Mouse (Mus musculus) myocyte (in vitro differentiated cells): ENCODE measurements at regions not wholly inside any gene's neighbourhood (a gene's known extent, or its start where the extent isn't known, plus 50 kb on each side); places are given as distances from the start of the nearest gene placed in this dataset.

ENCODE experiments used
- CEBPB ChIP-seq: IDR thresholded peaks from 2 replicates; pipeline ENCODE4 v1.6.1; 2011; ENCODE audit warnings: mild to moderate bottlenecking, moderate library complexity; ENCODE audit not compliant: poor library complexity, insufficient read depth, severe bottlenecking
- E2F4 ChIP-seq: IDR thresholded peaks from one replicate; pipeline ENCODE4 v1.6.1; 2011; ENCODE audit warnings: mild to moderate bottlenecking, control low read depth, moderate library complexity; ENCODE audit not compliant: insufficient read depth
- MAX ChIP-seq: IDR thresholded peaks from one replicate; pipeline ENCODE4 v1.6.1; 2011; ENCODE audit warnings: low read depth, mild to moderate bottlenecking, control low read depth
- MYOD1 ChIP-seq, 3 experiments: IDR thresholded peaks; one replicate each; pipeline ENCODE4 v1.6.1; 2011; ENCODE audit warnings: control low read depth in 2 of 3, low read depth in 2 of 3, mild to moderate bottlenecking in 2 of 3, moderate library complexity in 1 of 3; ENCODE audit not compliant: insufficient read length in 2 of 3, control insufficient read depth in 1 of 3
- MYOG ChIP-seq, 3 experiments: IDR thresholded peaks; one replicate each; pipeline ENCODE4 v1.6.1; 2011; ENCODE audit warnings: control low read depth in 2 of 3, low read depth in 2 of 3, mild to moderate bottlenecking in 2 of 3; ENCODE audit not compliant: insufficient read length in 2 of 3, control insufficient read depth in 1 of 3, insufficient read depth in 1 of 3
- POLR2A ChIP-seq: IDR thresholded peaks from one replicate; pipeline ENCODE4 v1.6.1; 2011; ENCODE audit warnings: low read depth, mild to moderate bottlenecking, control low read depth, moderate library complexity; ENCODE audit not compliant: insufficient read length
- POLR2AphosphoS2 ChIP-seq: IDR thresholded peaks from one replicate; pipeline ENCODE4 v1.6.1; 2011; ENCODE audit warnings: low read depth, control low read depth; ENCODE audit not compliant: insufficient read length
- REST ChIP-seq: IDR thresholded peaks from one replicate; pipeline ENCODE4 v1.6.1; 2011; ENCODE audit warnings: mild to moderate bottlenecking, control low read depth, moderate library complexity; ENCODE audit not compliant: insufficient read depth, insufficient read length
- SRF ChIP-seq: IDR thresholded peaks from one replicate; pipeline ENCODE4 v1.6.1; 2011; ENCODE audit warnings: low read depth; ENCODE audit not compliant: control insufficient read depth, insufficient read length
- TCF12 ChIP-seq: IDR thresholded peaks from one replicate; pipeline ENCODE4 v1.6.1; 2011; ENCODE audit warnings: mild to moderate bottlenecking, control low read depth; ENCODE audit not compliant: poor library complexity, insufficient read depth, severe bottlenecking
- TCF3 ChIP-seq: IDR thresholded peaks from one replicate; pipeline ENCODE4 v1.6.1; 2011; ENCODE audit warnings: low read depth, control low read depth; ENCODE audit not compliant: insufficient read length
- USF1 ChIP-seq: IDR thresholded peaks from one replicate; pipeline ENCODE4 v1.6.1; 2011; ENCODE audit warnings: low read depth, mild to moderate bottlenecking, control low read depth, moderate library complexity

DNA sequence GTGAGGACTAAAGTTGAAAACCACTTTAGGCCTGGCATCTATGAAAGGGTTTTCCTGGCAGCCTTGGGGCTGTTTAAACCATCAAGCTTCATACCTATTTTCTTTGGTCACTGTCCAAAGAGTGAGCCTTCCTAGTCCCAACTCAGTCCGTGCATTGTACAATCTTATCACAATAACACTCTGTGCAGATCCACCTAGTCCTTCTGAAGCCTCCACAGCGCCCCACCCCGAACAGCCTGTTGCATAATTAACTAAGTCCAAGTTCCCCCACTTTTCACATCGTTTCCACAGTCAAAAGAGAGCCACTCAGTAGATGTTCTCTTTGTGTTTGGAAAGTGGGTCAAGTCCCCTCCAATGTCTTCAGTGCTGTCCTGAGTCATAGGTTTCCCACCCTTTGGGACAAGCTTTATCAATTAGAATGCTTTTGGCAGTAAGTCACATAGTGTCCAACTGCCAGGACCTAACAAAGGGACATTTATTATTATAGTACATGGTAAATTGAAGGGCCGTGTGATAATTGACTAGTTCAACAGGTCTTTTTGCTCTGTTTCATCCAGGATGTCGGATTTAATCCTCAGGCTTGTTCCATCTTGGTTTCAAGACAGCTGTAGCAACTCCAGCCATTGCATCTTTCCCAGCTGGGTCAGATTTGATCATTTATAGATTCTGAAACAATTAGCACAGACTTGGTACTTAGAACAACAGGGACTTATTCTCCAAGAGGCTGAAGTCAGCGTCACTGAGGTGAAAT, 187.0 kb upstream of the Jade1 start:
- TF ChIP-seq POLR2A (no peak), E2F4 (no peak), USF1 (no peak), REST (no peak), TCF12 (no peak), MYOD1 (IDR thresholded peaks at IDR 0.05; ENCODE audit: control insufficient read depth in 1 of 3, insufficient read length in 2 of 3, low read depth in 2 of 3) (no peak), MAX (no peak), POLR2AphosphoS2 (no peak), MYOG (IDR thresholded peaks at IDR 0.05; ENCODE audit: control insufficient read depth in 1 of 3, insufficient read depth in 1 of 3, insufficient read length in 2 of 3, low read depth in 2 of 3) (no peak), CEBPB (no peak), TCF3 (no peak), SRF (no peak)
